Mouse (Mus musculus) neutrophil, adult 65 days (primary cell): ENCODE data around the gene Gm20747. TPM values are rescaled to one million over a fixed set of nuclear protein-coding genes. Genes with fewer than 3 reads are reported as not detected.

ENCODE experiments used
- total RNA-seq: library from RNA; stranded (reverse); gene quantifications from 2 replicates; pipeline ENCODE4 v1.2.4, GENCODE M21; 2023

Gene Gm20747
- not detected in 2 replicates for total RNA-seq

GRCm38 (mm10) chrY:53418191-53418590, at the start of gene Gm20747:
Gene Gm20747 (minus strand): TSS chrY:53418291.

